Mouse (Mus musculus): ENCODE measurements around the gene Sik2.

DNA sequence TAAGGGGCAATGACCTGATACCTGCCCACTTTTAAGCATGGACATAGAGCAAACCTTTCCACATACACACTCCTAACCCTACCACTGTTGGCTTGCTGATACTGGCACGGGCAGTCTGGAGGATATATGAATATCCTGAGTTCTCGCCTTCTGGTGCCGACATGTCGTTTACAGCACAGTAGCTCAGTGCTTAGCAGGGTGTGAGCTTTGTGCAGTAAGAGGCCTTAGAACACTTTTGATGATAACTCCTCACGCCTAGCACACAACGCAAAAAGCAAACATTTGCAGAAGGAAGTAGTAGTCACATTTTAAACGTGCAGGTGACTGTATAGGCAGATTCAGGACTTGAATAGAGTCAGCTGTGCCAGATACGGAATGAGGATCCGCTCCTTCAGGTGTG lies 159.1 kb downstream of the Sik2 start:
- TF ChIP-seq POLR2A (IDR thresholded peaks at IDR 0.05; ENCODE audit: borderline replicate concordance, control insufficient read depth, low read depth, low read length) = no peak
- no peak for TF ChIP-seq CTCF (IDR thresholded peaks at IDR 0.05; ENCODE audit: control insufficient read depth, insufficient read depth, low read length)
